Mouse (Mus musculus) myocyte (in vitro differentiated cells): ENCODE results near the gene 4930430F08Rik.
"Not testable (repeated sequence)": the region's sequence is repeated elsewhere in the genome, so short reads cannot be mapped to it uniquely, and the experiment has no call there.

Experiments
- MAX ChIP-seq: IDR thresholded peaks from one replicate; pipeline ENCODE4 v1.6.1; 2011; ENCODE audit warnings: low read depth, mild to moderate bottlenecking, control low read depth
- MYOD1 ChIP-seq, 3 experiments: IDR thresholded peaks; one replicate each; pipeline ENCODE4 v1.6.1; 2011; ENCODE audit warnings: control low read depth in 2 of 3, low read depth in 2 of 3, mild to moderate bottlenecking in 2 of 3, moderate library complexity in 1 of 3; ENCODE audit not compliant: insufficient read length in 2 of 3, control insufficient read depth in 1 of 3
- POLR2A ChIP-seq: IDR thresholded peaks from one replicate; pipeline ENCODE4 v1.6.1; 2011; ENCODE audit warnings: low read depth, mild to moderate bottlenecking, control low read depth, moderate library complexity; ENCODE audit not compliant: insufficient read length

DNA sequence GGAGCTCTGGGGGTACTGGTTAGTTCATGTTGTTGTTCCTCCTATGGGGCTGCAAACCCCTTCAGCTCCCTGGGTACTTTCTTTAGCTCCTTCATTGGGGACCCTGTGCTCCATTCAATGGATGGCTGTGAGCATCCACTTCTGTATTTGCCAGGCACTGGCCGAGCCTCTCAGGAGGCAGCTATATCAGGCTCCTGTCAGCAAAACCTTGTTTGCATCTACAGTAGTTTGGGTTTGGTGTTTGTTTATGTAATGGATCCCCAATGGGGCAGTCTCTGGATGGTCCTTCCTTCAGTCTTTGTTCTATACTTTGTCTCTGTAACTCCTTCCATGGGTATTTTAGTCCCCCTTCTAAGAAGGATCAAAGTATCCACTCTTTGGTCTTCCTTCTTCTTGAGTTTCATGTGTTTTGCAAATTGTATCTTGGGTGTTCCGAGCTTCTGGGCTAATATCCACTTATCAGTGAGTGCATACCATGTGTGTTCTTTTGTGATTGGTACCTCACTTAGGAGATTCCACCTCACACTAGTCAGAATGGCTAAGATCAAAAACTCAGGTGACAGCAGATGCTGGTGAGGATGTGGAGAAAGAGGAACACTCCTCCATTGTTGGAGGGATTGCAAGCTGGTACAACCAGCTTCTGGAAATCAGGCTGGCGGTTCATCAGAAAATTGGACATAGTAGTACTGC is 29.9 kb downstream of the 4930430F08Rik start:
- TF ChIP-seq MYOD1 (IDR thresholded peaks at IDR 0.05; ENCODE audit: control insufficient read depth in 1 of 3, insufficient read length in 2 of 3, low read depth in 2 of 3); POLR2A; MAX: not testable (repeated sequence)
